Mouse (Mus musculus): ENCODE measurements around the gene Nol8.
A peak's percentile ranks its signal among the peaks of the same experiment; 100 is the strongest.

Nol8 gene

DNA sequence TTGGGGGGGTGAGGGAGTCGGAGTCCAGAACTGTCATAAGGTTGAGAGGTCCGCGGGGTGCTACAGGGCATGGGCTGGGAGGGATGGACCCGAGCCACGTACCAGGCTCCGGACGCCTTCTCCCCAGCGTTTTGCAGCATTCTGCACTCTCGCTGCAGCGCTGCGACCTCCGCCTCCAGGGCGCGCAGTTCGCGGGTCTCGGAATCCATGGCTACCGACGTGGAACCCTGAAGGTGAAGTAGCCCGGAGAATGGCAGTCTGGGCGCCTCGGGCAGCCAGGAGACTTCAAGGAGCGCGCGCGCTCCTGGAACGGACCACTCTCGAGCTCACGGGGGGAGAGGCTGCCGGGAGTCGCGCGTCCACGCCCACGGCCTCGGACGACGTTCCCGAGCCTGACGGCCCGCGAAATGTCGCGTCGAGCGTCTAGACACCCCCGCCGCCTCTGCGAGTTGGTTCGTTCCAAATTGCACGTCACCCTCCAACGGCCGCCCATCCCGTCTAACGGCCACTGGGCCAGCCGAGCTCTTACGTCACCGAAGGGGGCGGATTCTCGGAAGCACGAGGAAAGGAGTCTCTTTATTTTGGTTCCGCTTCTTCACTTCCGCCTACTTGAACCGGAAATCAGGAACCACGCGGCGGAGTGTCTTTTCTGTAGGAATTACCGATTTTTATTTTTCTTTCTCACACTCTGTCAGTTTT lies at the start of gene Nol8, which contains the start of gene Cenpp:
TSS of gene Nol8 (plus strand) at position 598 of the 699 bp plus-strand sequence.
TSS of gene Cenpp (minus strand) at position 305 of the 699 bp plus-strand sequence.
- DNase-seq (ENCODE audit: extremely low spot score) = peak; percentile 99

DNA sequence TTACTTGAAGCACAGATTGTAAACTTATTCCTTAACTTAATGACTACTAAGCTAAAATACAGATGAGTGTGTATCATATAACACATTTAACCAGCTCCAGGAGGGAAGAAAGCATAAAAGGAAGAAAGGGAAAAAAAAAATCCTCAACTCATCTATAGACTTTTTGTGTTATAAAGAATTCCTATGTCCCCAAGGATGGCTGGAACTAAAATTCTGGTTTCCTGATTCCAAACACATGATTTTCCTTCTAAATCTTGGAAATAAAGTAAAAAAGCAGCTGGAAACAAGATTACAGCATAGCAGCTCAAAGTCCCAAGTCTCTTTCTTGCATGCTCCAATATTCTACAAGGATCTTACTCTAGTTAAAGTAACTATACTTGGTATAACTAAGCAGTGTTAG lies 49.3 kb upstream of the Nol8 start:
- DNase-seq (ENCODE audit: extremely low spot score) = no peak

DNA sequence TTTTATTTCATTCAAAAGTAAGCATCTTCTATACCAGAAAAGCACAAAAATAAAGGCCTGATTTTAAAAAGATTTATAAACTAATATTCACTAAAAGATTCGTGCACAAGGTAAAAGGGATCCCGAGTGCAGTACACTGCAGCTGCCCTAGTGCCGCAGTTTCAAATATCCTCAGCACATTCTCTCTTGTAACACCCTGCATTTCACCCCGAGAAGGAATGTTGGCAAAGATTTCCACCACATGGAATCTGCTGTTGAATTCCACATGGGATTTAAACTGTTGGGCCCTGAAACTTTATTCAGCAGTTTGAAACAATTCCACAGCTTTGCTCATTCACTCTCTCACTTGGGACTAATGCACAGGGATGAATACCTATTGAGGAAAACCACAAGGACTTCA lies 45.2 kb upstream of the Nol8 start, which contains the start of gene Ogn:
TSS of gene Ogn (plus strand) at position 333 of the 400 bp plus-strand sequence.
- no peak for DNase-seq (ENCODE audit: extremely low spot score)

DNA sequence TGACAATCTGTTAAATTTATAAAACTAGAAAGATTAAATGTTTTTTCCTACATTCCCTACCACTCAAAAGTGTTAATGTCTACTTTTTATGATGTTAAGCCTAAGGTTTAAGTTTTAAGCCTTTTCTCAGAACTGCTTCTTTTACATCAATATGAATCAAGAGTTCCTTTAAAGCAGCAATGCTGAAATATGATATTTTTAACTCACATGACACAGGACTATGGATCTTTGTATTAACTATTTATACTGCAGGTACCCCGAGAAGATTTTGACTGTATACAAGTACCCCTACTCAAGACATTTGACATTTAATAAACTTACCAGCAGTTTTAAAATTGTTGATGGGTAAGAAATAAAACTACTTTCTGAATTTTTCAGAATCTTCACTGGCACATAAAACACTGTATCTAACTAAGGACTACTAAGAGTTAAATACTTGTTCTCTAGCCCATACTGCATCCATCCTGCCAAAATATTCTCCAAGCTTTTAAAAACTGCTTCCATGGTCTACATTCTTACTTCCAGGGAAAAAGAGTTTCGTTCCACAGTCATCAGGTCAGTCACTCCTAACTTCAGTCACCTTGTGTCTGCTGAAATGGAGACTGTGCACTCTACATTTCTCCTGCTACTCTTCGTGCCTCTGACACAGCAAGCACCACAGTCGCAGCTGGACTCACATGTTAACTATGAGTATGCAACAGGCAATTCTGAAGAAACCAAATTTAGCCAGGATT lies 44.1 kb upstream of the Nol8 start:
- no peak for DNase-seq (ENCODE audit: extremely low spot score)

DNA sequence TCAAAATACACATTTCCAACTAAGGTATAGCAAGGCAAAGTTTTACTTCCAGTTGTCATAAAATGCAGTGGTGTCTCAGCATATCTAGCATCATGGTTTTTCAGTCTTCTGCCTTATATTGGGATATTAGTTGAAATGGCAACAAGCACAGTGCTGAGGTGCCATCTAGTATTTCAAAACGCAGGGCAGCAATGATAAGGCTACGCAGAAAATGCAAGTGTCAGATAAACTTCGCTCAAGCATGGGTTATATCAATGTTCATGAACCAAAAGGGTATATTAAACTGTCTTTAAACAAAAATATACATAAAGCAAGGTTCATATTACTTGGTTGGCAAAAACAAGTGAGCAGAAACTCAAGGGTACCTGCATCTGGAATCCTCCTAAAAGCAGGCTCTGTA lies 35.9 kb upstream of the Nol8 start:
- DNase-seq (ENCODE audit: extremely low spot score) = no peak

DNA sequence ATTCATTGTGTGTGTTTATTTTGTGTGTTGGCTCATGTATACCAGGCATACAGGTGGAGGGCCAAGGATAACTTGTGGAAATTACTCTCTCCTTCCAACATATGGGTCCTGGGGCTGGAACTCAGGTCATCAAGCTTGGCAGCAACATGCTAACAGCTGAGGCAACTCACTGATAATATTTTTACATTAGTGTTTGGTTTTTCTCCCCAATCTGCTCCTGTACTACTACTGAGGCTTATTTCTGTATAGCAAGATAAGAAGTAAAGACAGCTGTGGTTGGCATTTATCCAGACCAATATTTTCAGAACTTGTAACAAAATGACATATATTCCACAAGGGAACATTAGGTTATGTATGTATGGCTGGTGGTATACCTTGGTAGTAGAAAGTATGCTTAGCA lies 34.5 kb upstream of the Nol8 start:
- DNase-seq (ENCODE audit: extremely low spot score) = no peak

DNA sequence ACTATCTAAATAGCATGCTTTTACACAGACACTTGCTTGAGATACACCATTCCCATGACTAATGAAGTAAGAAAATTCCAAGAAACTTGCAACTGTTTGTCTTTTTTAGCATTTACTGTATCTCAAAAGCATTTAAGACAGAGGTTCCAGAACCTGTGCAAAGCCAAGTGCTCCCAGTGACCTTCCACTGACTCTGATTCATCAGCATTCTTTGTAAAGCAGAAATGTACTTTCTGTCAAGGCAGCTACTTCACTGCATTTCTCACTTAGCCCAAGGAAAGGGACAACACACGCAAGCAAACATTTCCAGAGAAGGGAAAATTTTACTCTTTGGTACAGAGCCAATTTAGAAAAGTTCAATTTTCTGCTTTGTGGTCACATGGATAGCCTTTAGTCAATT lies 29.7 kb upstream of the Nol8 start:
- no peak for DNase-seq (ENCODE audit: extremely low spot score)

DNA sequence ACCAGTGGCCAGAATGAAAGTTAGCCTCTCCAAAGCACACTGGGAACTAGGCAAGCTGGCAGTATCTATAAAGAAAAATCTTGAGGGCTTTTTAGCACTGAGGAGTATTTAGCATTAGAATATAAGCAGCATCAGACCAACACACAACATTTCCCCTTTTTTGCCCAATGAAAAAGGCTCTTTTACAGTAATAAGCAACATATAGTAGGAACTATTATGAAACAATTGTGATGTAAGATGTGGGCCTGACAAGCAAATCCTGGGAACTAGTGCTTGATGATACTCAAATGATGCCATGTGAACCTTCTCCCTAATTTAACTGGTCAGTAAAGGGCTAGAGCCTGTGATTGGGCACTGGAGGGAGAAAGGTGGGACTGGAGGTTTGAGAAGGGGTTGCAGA lies 24.7 kb upstream of the Nol8 start:
- no peak for DNase-seq (ENCODE audit: extremely low spot score)

DNA sequence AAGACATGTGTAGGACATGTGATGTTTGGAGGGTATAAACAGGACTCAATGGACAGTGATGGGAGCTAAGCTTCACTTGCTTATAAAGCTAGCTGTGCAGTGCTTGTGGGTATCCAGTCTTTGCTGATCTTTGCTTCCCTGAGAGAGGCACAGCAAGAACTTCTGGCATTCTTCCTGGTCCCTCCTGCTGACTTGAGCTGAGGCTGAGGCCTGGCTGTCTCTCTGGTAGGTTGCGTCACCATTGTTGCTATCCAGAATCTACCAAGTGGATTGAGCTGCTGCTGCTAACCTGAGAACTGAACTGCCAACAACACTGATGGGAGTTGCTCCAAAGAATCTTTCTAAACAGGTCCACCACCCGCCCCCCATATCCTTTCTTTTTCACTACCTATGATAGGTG lies 23.8 kb upstream of the Nol8 start:
- DNase-seq (ENCODE audit: extremely low spot score) = no peak

DNA sequence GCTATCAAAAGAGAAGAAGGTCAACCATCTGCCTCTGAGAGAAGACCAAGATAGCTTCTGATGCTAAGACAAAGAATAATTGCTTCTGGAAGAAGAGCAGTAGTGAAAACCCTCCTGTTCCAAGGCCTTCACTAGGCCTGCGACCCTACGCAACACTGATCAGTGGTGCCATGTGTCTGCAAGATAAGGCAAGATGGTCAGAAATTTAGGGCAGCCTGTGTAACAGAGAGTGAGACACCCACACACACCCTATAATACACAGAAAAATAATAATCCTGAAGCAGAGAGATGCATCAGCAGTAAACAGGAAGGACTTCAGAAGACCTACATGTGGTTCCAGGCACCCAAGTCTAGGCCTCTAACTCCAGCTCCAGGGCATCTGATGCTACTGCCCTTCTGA lies 12.9 kb upstream of the Nol8 start:
- DNase-seq (ENCODE audit: extremely low spot score) = no peak

DNA sequence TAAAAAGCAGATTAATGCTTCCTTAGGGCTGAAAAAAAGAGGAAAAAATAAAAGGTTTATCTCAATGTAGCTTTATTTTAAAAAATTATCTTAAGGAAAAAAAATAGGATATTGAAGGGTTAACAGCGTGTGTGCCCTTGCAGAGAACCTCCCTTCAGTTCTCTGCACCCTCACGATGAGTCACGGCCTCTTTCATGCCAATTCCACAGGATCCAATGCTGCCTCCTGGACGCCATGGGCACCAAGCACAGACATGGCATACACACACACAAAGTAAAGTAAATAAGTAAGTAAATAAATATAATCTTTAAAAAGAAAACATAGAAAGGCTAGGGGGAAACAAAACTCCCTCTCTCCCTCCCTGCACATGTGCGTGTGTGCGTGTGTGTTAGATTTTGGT lies 10.2 kb upstream of the Nol8 start:
- no peak for DNase-seq (ENCODE audit: extremely low spot score)

DNA sequence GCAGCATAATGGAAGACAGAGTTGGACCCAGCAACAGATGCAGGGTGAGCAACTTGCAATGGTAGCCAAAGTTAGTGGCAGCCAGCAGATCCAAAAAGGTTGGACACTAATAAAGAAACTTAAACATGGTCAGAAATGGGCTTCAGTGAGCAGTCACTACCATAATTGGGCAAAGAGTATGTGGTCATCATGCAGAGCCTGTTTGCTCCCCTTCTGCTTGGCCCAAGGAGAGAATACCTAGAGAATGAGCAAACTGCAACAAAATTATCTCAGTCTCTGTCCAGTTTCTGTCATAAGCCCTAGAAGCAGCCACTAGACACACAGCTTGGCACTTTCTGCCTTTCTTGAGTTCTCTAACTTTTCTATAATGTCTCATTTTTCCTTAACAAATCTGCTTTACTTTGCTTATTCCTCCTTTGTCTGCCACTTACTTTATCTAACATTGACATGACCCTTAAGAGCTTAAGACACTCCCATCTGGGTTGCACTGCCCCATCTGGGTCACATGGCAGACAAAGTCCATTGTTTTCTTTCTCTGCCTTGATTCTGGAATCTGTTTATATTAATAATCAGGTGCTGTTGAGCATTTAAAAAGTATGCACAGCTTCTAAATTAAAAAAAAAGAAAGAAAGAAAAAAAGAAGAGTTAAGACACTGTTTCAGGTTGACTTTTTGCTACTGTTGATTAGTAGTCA lies 9.1 kb upstream of the Nol8 start:
- no peak for DNase-seq (ENCODE audit: extremely low spot score)

DNA sequence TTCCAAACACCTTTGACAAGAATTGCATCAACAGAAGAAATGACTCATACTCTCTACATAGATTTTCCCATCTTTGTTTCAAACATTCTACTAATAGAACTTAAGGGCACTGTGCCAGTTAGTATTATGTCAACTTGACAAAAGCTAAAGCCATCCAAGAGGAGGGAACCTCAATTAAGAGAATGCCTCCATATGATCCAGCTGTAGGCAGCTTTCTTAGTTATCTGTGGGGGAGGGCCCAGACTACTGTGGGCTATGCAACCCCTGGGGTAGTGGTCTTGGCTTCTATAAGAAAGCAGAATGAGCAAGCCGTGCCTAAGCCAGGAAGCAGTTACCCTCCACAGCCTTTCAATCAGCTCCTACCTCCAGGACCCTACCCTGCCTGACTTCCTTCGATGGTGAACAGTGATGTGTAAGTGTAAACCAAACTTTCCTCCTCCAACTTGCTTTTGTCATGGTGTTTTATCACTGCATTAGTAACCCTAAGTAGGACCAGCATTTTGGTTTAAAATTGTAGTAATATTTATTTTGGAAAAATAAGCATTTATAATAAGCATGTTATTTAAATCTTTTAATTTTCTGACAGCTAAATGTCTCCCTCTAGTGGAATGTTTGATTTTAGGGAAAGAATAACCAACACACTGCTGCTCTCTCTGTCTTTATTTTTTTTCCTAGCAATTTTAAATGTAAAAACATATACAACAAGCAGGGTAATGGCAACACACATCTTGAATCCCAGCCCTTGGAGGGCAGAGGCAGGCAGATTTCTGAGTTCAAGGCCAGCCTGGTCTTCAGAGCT lies 7.9 kb upstream of the Nol8 start:
- no peak for DNase-seq (ENCODE audit: extremely low spot score)

DNA sequence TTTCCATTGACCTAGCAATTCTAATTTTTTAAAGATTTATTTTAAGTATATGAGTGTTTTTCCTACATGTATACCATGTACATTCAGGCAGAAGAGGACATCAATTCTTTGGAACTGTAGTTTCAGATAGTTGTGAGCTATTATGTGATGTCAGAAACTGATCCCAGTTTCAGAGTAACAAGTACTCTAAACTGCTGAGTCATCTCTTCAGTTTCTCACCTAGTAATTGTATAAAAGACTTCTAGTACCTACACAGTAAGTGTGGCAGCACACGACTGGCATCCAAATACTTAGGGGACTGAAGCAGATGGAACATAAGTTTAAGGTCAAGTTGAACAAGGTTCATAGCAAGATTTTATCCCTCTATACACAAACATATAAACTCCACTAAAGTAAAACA lies 6.9 kb upstream of the Nol8 start:
- no peak for DNase-seq (ENCODE audit: extremely low spot score)

DNA sequence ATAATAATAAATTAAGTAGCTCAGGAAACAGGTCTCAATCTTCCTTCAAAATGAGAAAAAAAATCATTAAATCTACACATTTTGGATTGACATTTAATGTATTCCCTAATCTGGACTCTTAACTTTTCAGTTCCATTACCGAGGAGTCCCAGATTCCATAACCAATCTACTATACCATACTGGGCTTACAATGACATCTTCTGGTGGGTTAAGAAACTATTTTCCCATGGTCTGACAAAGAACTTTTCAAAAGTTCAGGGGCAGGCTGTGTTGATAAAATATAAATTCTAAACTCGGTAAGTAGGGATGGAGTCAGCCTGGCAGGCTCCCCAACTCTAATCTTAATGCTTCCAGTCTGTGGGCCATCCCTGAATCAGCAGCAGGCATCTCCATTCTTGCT lies 1.7 kb upstream of the Nol8 start:
- DNase-seq (ENCODE audit: extremely low spot score) = no peak

DNA sequence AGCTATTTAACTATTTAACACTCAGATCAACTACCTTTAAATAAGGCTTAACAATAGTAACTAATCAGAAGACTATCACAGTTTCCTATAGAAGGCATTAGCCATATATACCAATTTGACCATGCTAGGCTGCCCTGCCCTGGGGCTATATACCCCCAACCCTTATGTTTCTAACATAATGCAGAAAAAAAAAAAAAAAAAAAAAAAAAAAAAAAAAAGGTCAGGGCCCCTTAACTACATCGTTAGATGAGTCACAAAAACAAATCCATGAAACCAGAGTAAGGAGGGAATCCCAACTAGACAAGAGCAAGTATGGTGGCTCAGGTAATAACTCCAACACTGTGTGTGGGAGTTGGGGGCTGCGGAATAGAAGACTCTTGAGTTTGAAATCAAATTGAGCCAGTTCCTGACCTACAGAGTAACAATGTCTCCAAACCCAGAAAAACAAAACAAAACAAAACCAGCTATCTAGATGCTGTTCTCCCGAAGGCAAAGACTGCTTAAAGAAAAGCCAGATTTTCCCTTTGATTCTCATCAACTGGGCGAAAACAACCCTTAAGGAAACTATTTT lies 1.0 kb upstream of the Nol8 start:
- DNase-seq (ENCODE audit: extremely low spot score) = no peak

DNA sequence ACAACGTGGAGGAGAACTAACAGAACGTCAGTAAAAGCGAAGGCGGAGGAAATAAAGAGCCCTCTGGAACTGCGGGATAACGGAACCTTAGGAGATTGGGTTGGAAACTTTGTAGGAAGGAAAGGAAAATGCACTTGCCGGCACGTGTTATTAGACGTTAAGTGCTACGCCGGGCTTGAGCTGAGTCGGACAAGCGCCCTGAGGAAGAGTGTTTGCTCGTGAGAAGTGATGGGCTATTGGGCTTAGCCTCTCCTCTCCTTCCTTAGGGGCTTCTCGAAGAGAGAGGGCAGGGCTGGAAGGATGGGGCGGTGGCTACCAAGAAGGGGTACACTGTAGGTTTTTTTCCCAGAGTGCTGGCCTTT lies 283 bp downstream of the Nol8 start:
- no peak for DNase-seq (ENCODE audit: extremely low spot score)

DNA sequence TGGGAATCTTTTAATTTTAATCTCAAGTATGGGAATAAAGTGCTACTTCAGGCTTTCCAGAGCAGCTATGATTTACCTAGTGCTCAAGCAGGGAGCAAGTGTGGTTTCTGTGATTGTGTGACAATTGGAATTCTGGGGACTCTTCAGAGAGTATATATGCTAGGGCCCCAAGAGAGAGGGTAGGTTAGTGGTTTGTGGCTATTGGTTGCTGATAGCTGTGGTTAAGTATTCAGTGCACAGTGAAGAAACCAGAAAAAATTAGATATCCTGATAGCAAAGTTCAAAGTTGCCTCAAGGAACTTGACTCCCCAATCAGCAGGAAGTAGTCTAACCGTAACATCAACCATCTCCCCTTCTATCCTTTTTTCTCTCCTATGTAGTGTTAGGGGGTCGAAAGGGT lies 24.9 kb downstream of the Nol8 start:
- no peak for DNase-seq (ENCODE audit: extremely low spot score)

DNA sequence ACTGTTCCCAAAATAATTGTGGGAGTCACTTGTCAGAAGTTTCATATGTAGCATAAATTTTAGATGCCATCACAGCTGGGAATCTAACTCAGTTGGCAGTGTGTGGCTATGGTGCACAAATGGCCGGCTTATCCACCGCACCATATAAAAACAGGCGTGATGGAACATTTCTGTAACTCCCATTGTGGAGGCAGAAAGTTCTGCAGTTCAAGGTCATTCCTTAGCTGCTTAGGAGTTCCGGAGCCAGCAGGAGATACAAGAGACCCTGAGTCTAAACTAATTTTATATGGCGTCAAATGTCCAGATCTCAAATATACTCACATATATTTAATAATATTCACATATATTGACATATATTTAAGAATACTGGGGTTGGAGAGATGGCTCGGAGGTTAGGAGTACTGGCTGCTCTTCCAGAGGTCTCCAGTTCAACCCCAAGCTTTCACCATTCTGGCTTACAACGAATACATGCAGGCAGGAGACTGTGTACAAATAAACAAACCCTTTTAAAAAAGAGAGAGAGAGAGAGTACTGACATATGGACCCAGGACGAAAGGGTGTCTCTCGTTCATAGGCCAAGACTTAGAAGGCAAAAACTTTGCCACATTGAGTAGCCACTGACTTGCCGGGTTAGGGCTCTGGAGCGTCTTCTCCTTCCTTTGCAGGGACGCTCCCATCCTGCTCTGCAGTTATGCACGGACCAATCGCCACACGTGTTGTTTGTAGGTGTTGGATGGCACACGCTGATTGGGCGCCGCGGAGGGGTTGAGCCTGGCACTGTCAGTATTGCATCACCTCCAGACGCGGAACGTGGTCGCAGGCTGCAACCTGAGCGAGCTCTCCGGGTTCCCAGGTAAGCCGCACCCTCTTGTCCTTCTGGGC lies 28.7 kb downstream of the Nol8 start, which contains the start of gene Iars:
TSS of gene Iars (plus strand) at position 750 of the 882 bp plus-strand sequence.
- DNase-seq (ENCODE audit: extremely low spot score) = peak; percentile 97

DNA sequence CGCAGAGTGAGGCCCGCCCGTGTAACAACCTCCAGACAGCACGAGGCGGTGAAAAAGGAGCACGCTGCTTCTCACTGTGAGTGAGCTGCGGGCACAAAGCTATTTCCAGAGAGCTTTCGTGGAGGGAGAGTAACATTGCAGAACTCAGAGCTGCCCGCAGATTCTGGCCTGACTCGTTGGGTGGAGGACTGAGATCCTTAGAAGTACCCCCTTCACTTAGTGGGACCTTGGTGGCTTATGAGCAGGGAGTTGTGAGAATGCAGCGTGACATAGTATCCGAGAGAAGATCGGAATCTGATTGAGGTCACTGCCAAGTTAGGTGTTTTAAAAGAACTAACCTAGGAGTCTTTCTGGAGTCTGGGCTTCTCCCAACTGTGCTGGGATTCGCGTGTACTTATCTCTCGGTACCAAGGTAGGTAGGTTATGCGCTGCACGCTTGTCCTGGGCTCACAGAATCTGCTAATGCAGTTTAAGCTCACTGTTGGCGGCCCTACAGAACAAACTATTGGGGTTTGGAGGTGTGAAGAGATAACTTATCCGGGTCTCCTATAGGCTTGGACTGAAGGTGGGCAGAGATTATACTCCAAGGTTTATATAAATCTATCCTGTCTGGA lies 29.5 kb downstream of the Nol8 start:
- no peak for DNase-seq (ENCODE audit: extremely low spot score)
